Comparison of ENCODE assay signal across 8 mouse cellular contexts in genomic region chr1:86434439-86435201, GRCm38 (mm10). TPM values are rescaled to one million over a fixed set of nuclear protein-coding genes. Genes with fewer than 3 reads are reported as not detected.
DNase-seq lines count a peak whose midpoint lies in the region; ATAC-seq and TF ChIP-seq lines count a peak whose summit lies in the region.

No protein-coding gene starts in this region.

- peak; percentile 92 for ATAC-seq in heart, embryonic 11.5 days (replicated peaks; ENCODE audit: insufficient number of reproducible peaks, low FRiP score, low TSS enrichment)
- peak; percentile 93 for ATAC-seq in kidney, embryonic 16.5 days (ENCODE audit: low FRiP score, low TSS enrichment)

- H3ac ChIP-seq in myocyte (ENCODE audit: control insufficient read depth, insufficient read length), result peak overlapping the region; percentile 47

- H3K27ac ChIP-seq in bone marrow macrophage, adult 2 months (ENCODE audit: insufficient read depth, low read depth, low read length), result peak overlapping the region; percentile 61
- peak overlapping the region; percentile 96 for H3K27ac ChIP-seq in embryonic fibroblast, embryonic 13.5 days (ENCODE audit: insufficient read depth, low read length)
- H3K27ac ChIP-seq in heart, embryonic 11.5 days (ENCODE audit: low read depth, low read length), result peak overlapping the region; percentile 100
- H3K27ac ChIP-seq in kidney, embryonic 16.5 days (ENCODE audit: low read length), result peak overlapping the region; percentile 99
- H3K27ac ChIP-seq in liver, adult 2 months (replicated peaks; ENCODE audit: insufficient read depth, low read depth, low read length), result peak overlapping the region; percentile 71

- H3K27me3 ChIP-seq in heart, embryonic 11.5 days (ENCODE audit: control insufficient read depth, insufficient read depth, low read length), result no peaks in the 10 kb centered on the region
- no peaks in the 10 kb centered on the region for H3K27me3 ChIP-seq in kidney, embryonic 16.5 days (ENCODE audit: insufficient read depth, low read length)
- H3K27me3 ChIP-seq in liver, adult 2 months (ENCODE audit: control insufficient read depth, insufficient read depth, low read length), result no peaks in the 10 kb centered on the region
- H3K27me3 ChIP-seq in myocyte (ENCODE audit: control insufficient read depth, insufficient read depth, insufficient read length), result no peaks in the 10 kb centered on the region
- no peaks in the 10 kb centered on the region for H3K27me3 ChIP-seq in splenic B cell, adult 2 months (ENCODE audit: control insufficient read depth, insufficient read depth, low read length, poor library complexity, severe bottlenecking)

- no peaks in the 10 kb centered on the region for H3K9me3 ChIP-seq in heart, embryonic 11.5 days (replicated peaks; ENCODE audit: control insufficient read depth, low read length)
- no peaks in the 10 kb centered on the region for H3K9me3 ChIP-seq in kidney, embryonic 16.5 days (ENCODE audit: low read length)

- H3K4me1 ChIP-seq in bone marrow macrophage, adult 2 months (ENCODE audit: control insufficient read depth, insufficient read depth, low read length), result peaks cover 49% of the 10 kb centered on the region
- H3K4me1 ChIP-seq in embryonic fibroblast, embryonic 13.5 days (ENCODE audit: control insufficient read depth, insufficient read depth, low read length), result peaks cover 14% of the 10 kb centered on the region
- H3K4me1 ChIP-seq in heart, embryonic 11.5 days (ENCODE audit: control insufficient read depth, insufficient read depth, low read length), result peaks cover 47% of the 10 kb centered on the region
- H3K4me1 ChIP-seq in kidney, embryonic 16.5 days (ENCODE audit: insufficient read depth, low read length), result peaks cover 40% of the 10 kb centered on the region
- H3K4me1 ChIP-seq in liver, adult 2 months (ENCODE audit: control insufficient read depth, insufficient read depth, low read length), result peaks cover 5% of the 10 kb centered on the region

- peak; percentile 100 for DNase-seq in A20 (ENCODE audit: low read depth, low spot score)
- peak; percentile 81 for DNase-seq in liver, adult 2 months (ENCODE audit: extremely low read depth, low read depth, low spot score)
- DNase-seq in splenic B cell, adult 2 months (ENCODE audit: low read depth, low spot score), result peak; percentile 100

- WGBS in heart, embryonic 11.5 days (ENCODE audit: insufficient replicate concordance), result 4% methylated on average over 46 of the region's 46 CpGs
- WGBS in kidney, embryonic 16.5 days, result 3% methylated on average over 45 of the region's 46 CpGs
- WGBS in liver, adult 2 months, result 7% methylated on average over 40 of the region's 46 CpGs

- H3K4me2 ChIP-seq in heart, embryonic 11.5 days, result peak overlapping the region; percentile 88
- H3K4me2 ChIP-seq in kidney, embryonic 16.5 days (replicated peaks; ENCODE audit: low read depth, low read length), result peak overlapping the region; percentile 84
- H3K4me2 ChIP-seq in myocyte (ENCODE audit: low read depth), result peak overlapping the region; percentile 99

- H3K9ac ChIP-seq in heart, embryonic 11.5 days (ENCODE audit: low read depth, low read length), result peak overlapping the region; percentile 88
- H3K9ac ChIP-seq in kidney, embryonic 16.5 days (replicated peaks; ENCODE audit: low read length), result peak overlapping the region; percentile 94
- peak overlapping the region; percentile 77 for H3K9ac ChIP-seq in liver, adult 2 months (ENCODE audit: low read depth, low read length)

- peak overlapping the region; percentile 66 for H3K4me3 ChIP-seq in bone marrow macrophage, adult 2 months (ENCODE audit: insufficient read depth, low read length)
- H3K4me3 ChIP-seq in embryonic fibroblast, embryonic 13.5 days (ENCODE audit: insufficient read depth, low read length), result peak overlapping the region; percentile 17
- peak overlapping the region; percentile 50 for H3K4me3 ChIP-seq in heart, embryonic 11.5 days (ENCODE audit: low read depth, low read length)
- peak overlapping the region; percentile 55 for H3K4me3 ChIP-seq in kidney, embryonic 16.5 days (ENCODE audit: low read length)
- peak overlapping the region; percentile 58 for H3K4me3 ChIP-seq in liver, adult 2 months (ENCODE audit: insufficient read depth, low read depth, low read length)
- peak overlapping the region; percentile 20 for H3K4me3 ChIP-seq in myocyte

- H3K79me2 ChIP-seq in liver, adult 2 months (ENCODE audit: control insufficient read depth, insufficient read depth, low read length), result no peaks in the 10 kb centered on the region
- H3K79me2 ChIP-seq in myocyte (ENCODE audit: control insufficient read depth, insufficient read depth), result no peaks in the 10 kb centered on the region

- H3K36me3 ChIP-seq in heart, embryonic 11.5 days (ENCODE audit: control insufficient read depth, insufficient read depth, low read length), result no peaks in the 10 kb centered on the region
- H3K36me3 ChIP-seq in kidney, embryonic 16.5 days (ENCODE audit: insufficient read depth, low read length), result no peaks in the 10 kb centered on the region
- no peaks in the 10 kb centered on the region for H3K36me3 ChIP-seq in liver, adult 2 months (ENCODE audit: control insufficient read depth, insufficient read depth, low read length)
- H3K36me3 ChIP-seq in myocyte (ENCODE audit: control insufficient read depth, insufficient read depth), result no peaks in the 10 kb centered on the region
- H3K36me3 ChIP-seq in splenic B cell, adult 2 months (ENCODE audit: control insufficient read depth, insufficient read depth, low read length, poor library complexity, severe bottlenecking), result no peaks in the 10 kb centered on the region

- no peak for TF ChIP-seq CTCF in bone marrow macrophage, adult 2 months (IDR thresholded peaks at IDR 0.05; ENCODE audit: low read depth, low read length)
- TF ChIP-seq CTCF in embryonic fibroblast, embryonic 13.5 days (IDR thresholded peaks at IDR 0.05; ENCODE audit: borderline replicate concordance, insufficient read depth, low read length), result no peak
- TF ChIP-seq CTCF in liver, adult 2 months (IDR thresholded peaks at IDR 0.05; ENCODE audit: low read depth, low read length), result 0 out of 2 replicates have a peak, but pooled peaks have one; percentile 1

- TF ChIP-seq POLR2A in bone marrow macrophage, adult 2 months (IDR thresholded peaks at IDR 0.05; ENCODE audit: borderline replicate concordance, low read depth, low read length), result no peak
- TF ChIP-seq POLR2A in embryonic fibroblast, embryonic 13.5 days (IDR thresholded peaks at IDR 0.05; ENCODE audit: low read depth, low read length), result peak; percentile 42
- TF ChIP-seq POLR2A in liver, adult 2 months (IDR thresholded peaks at IDR 0.05; ENCODE audit: extremely low read depth, insufficient read depth, low read length), result 0 out of 2 replicates have a peak, but pooled peaks have one; percentile 34
- TF ChIP-seq POLR2A in myocyte (IDR thresholded peaks at IDR 0.05; ENCODE audit: insufficient read length, low read depth), result peak; percentile 61

TF ChIP-seq in myocyte, 11 proteins besides CTCF, POLR2A, EP300 and RAD21:
- TF ChIP-seq TCF3 (IDR thresholded peaks at IDR 0.05; ENCODE audit: insufficient read length, low read depth) (peak; percentile 17), E2F4 (IDR thresholded peaks at IDR 0.05; ENCODE audit: insufficient read depth) (no peak), TCF12 (IDR thresholded peaks at IDR 0.05; ENCODE audit: insufficient read depth, poor library complexity, severe bottlenecking) (peak; percentile 79), CEBPB (IDR thresholded peaks at IDR 0.05; ENCODE audit: insufficient read depth, poor library complexity, severe bottlenecking) (no peak), MYOD1 (IDR thresholded peaks at IDR 0.05; ENCODE audit: control insufficient read depth in 1 of 3, insufficient read length in 2 of 3, low read depth in 2 of 3) (peak; percentile 78 to 99 (median 98)), POLR2AphosphoS2 (IDR thresholded peaks at IDR 0.05; ENCODE audit: insufficient read length, low read depth) (peak; percentile 66), MYOG (IDR thresholded peaks at IDR 0.05; ENCODE audit: control insufficient read depth in 1 of 3, insufficient read depth in 1 of 3, insufficient read length in 2 of 3, low read depth in 2 of 3) (peak; percentile 97 to 98 (median 97))

RNA-seq across cellular contexts. Expression of gene Tex44, which starts 8.5 kb away (rescaled TPM):
- not detected in 2 replicates for polyA plus RNA-seq in bone marrow macrophage, adult 2 months (2012; ENCODE audit: insufficient read depth, insufficient read length, missing spikeins)
- not detected in 2 replicates for polyA plus RNA-seq in embryonic fibroblast, embryonic 13.5 days (2011; ENCODE audit: insufficient read length, low read depth, missing spikeins)
- not detected in 2 replicates for polyA plus RNA-seq in heart, embryonic 11.5 days (2014; fragmentation: Nextera tagmentation; extraction: Ambion mirVana)
- not detected in 2 replicates for polyA plus RNA-seq in kidney, embryonic 16.5 days (2015; fragmentation: Nextera tagmentation; extraction: Ambion mirVana)
- total RNA-seq in liver, adult 2 months (2014; rRNA removed), result not detected in 2 replicates
- polyA plus RNA-seq in liver, adult 2 months (2012; rRNA removed), result not detected in 2 replicates
- not detected for polyA plus RNA-seq in myocyte (2012; fragmentation: generic; extraction: Trizol)

RNA-seq across cellular contexts. Expression of gene Nmur1, which starts 8.6 kb away (rescaled TPM):
- not detected in 2 replicates for polyA plus RNA-seq in bone marrow macrophage, adult 2 months (2012; ENCODE audit: insufficient read depth, insufficient read length, missing spikeins)
- not detected in 2 replicates for polyA plus RNA-seq in embryonic fibroblast, embryonic 13.5 days (2011; ENCODE audit: insufficient read length, low read depth, missing spikeins)
- polyA plus RNA-seq in heart, embryonic 11.5 days (2014; fragmentation: Nextera tagmentation; extraction: Ambion mirVana), result not detected in 2 replicates
- polyA plus RNA-seq in kidney, embryonic 16.5 days (2015; fragmentation: Nextera tagmentation; extraction: Ambion mirVana), result 0.12 TPM in 1 of 2 replicates, not detected in the other
- total RNA-seq in liver, adult 2 months (2014; rRNA removed), result not detected in 2 replicates
- not detected in 2 replicates for polyA plus RNA-seq in liver, adult 2 months (2012; rRNA removed)
- not detected for polyA plus RNA-seq in myocyte (2012; fragmentation: generic; extraction: Trizol)

Comparison
In these comparisons a context has a peak if more than half of its experiments do, and no peak if none do; other contexts are left out.
1. Peak in every context shown above with its lines: DNase-seq, ATAC-seq, H3K4me3 ChIP-seq and H3K27ac ChIP-seq.